Mouse (Mus musculus): ENCODE data around the gene Gtf2a1. TPM values are rescaled to one million over a fixed set of nuclear protein-coding genes. Genes with fewer than 3 reads are reported as not detected.

The Gtf2a1 gene
- polyA plus RNA-seq, 1 experiment from 2014 or later = 13.0 TPM

- DNase-seq (ENCODE audit: low read depth, low spot score) (no peak), ATAC-seq (no peak)
- H3K27me3 ChIP-seq = no peaks in the 10 kb centered on the region
- TF ChIP-seq CTCF (IDR thresholded peaks at IDR 0.05) = no peak
- POLR2A ChIA-PET = no interaction called here
- in situ Hi-C loops (cut with MboI; ENCODE audit: low pct_unique_long_range_greater_than_20kb) = no loop called here
- CTCF ChIA-PET = no interaction called here
Observed at GRCm38 (mm10) chr12:91534514-91534913, 55.8 kb downstream of the Gtf2a1 start.

GRCm38 (mm10) chr12:91523626-91524025 is 66.7 kb downstream of the Gtf2a1 start:
- POLR2A ChIA-PET = no interaction called here
- no peak for TF ChIP-seq CTCF (IDR thresholded peaks at IDR 0.05)
- ATAC-seq = no peak
- CTCF ChIA-PET = no interaction called here
- DNase-seq (ENCODE audit: low read depth, low spot score) = no peak
- H3K27me3 ChIP-seq = peaks cover 28% of the 10 kb centered on the region
- in situ Hi-C loops (cut with MboI; ENCODE audit: low pct_unique_long_range_greater_than_20kb) = no loop called here

- H3K27me3 ChIP-seq = peaks cover 51% of the 10 kb centered on the region
- DNase-seq (ENCODE audit: low read depth, low spot score) = no peak
- no peak for TF ChIP-seq CTCF (IDR thresholded peaks at IDR 0.05)
- ChIA-PET CTCF (no interaction called here), POLR2A (no interaction called here)
- no peak for ATAC-seq
- in situ Hi-C loops (cut with MboI; ENCODE audit: low pct_unique_long_range_greater_than_20kb) = no loop called here
Observed at GRCm38 (mm10) chr12:91517808-91518207, 72.5 kb downstream of the Gtf2a1 start.

- DNase-seq (ENCODE audit: low read depth, low spot score) (no peak), ATAC-seq (no peak)
- POLR2A ChIA-PET = no interaction called here
- CTCF ChIA-PET = no interaction called here
- in situ Hi-C loops (cut with MboI; ENCODE audit: low pct_unique_long_range_greater_than_20kb) = no loop called here
- peaks cover 57% of the 10 kb centered on the region for H3K27me3 ChIP-seq
- TF ChIP-seq CTCF (IDR thresholded peaks at IDR 0.05) = no peak
Observed at GRCm38 (mm10) chr12:91513980-91514379, 76.3 kb downstream of the Gtf2a1 start.

GRCm38 (mm10) chr12:91511766-91512165 is 78.5 kb downstream of the Gtf2a1 start:
- ATAC-seq (no peak), DNase-seq (ENCODE audit: low read depth, low spot score) (no peak)
- in situ Hi-C loops (cut with MboI; ENCODE audit: low pct_unique_long_range_greater_than_20kb) = no loop called here
- TF ChIP-seq CTCF (IDR thresholded peaks at IDR 0.05) = no peak
- H3K27me3 ChIP-seq = peaks cover 41% of the 10 kb centered on the region
- CTCF ChIA-PET = no interaction called here
- POLR2A ChIA-PET = no interaction called here

Other genes with a start within 250 kb of the Gtf2a1 start
- 9.3 TPM for gene Cep128, start 206.1 kb downstream of the Gtf2a1 start, polyA plus RNA-seq (2021)
- gene Tshr, start 205.9 kb downstream of the Gtf2a1 start, polyA plus RNA-seq (2021) = 0.01 TPM
- 14.8 TPM for gene Ston2, start 197.9 kb upstream of the Gtf2a1 start, polyA plus RNA-seq (2021)

All from Patski (cell line).